Mouse (Mus musculus): ENCODE results near the gene Polr2e.

Polr2e gene

DNA sequence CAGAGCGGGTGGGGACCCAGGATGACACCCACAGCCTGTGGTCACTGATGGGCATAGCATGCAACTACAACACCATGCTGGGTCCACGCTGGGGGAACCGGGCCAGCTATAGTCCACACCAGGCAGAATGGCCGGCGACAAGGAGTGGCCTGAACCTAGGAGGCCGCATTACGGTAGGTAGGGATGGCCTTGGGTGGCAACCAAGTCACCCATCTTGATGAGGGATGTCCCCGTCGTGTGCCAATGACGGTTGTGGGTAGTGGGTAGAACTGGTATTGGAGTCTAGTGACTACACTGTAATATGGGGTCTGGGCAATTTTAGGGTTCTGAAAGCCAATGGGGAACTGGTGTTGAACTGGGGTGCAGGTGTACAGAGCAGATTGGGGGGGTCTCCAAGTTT, 22.7 kb downstream of the Polr2e start:
- no peak for DNase-seq (ENCODE audit: low spot score)

DNA sequence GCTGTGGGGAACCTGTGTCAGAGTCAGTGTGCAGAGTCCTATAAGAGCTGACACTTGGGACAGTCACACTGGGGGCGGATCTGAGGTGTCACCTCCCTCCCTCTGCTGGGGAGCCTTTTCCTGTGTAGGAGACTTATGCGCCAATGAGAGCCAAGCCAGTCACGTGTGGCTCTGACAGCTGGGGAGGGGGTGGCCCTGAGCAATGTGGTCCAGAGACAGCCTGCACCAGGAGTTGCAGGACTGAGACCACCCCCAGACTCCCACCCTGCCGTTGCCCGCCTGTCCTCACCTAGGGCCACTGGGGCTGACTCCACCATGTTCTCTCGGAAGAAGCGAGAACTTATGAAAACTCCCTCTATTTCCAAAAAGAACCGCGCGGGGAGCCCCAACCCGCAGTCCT, 23.1 kb downstream of the Polr2e start, which contains the start of gene Arhgap45:
Gene Arhgap45 (plus strand): TSS at position 143 of the 400 bp plus-strand sequence.
- no peak for DNase-seq (ENCODE audit: low spot score)

DNA sequence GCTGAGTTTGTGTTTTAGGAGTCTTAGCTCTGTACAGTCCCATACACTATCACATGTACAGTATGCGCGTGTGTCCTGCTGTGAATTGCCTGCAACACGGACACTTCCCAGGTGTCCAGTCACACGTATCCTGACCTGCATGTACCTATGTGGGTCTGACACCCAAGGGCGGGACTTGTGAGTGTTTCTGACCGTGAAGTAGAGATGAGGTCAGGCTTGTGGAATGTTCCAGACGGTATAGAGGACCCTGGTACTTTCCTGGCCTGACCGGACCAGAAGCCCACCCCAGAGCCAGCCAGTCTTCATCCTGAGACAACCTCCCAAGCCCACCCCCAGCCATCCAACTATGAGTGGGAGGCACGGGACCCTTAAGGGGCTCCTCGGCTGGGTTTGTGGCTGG, 24.0 kb downstream of the Polr2e start:
- no peak for DNase-seq (ENCODE audit: low spot score)

DNA sequence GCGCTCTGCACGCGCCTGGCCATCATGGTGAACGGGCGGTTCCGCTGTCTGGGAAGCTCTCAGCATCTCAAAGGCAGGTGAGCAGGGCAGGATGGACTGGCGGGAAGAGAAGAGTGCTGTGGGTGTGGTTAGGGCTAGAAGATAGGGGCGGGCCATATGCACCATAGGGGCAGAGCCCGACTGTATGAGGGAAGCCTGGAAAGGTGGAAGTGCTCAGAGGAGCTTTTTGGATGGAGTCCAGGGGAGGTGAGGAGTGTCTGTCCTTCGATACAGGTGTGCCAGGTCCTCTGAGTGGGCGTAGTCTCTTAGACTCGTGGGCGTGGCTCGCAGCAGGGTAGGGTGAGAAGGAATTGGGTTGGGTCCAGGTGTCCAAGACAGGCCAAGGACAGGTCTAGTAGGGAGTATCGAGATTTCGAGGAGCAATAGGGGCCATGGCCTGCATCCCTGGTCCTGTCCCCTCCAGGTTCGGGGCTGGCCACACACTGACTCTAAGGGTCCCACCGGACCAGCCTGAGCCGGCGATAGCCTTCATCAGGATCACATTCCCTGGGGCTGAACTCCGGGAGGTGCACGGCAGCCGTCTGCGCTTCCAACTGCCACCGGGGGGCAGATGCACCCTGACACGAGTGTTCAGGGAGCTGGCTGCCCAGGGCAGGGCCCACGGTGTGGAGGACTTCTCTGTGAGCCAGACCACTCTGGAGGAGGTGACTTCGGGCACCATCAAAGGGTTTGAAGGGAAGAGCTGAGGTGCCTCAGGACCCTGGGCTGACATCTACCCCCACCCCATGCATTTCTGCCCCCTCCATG, 24.9 kb downstream of the Polr2e start:
- DNase-seq (ENCODE audit: low spot score) = no peak

DNA sequence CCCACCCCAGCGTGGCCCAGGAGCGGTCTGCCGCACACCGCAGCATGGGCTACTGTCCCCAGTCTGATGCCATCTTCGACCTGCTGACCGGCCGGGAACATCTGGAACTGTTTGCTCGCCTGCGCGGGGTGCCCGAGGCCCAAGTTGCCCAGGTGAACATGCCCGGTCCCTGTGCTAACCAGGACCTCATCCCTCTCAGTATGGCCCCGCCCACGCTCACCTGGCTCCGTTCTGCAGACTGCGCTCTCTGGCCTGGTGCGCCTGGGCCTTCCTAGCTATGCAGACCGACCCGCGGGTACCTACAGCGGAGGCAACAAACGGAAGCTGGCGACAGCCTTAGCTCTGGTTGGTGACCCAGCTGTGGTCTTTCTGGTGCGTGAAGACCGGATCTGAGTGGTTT, 26.0 kb downstream of the Polr2e start:
- no peak for DNase-seq (ENCODE audit: low spot score)

DNA sequence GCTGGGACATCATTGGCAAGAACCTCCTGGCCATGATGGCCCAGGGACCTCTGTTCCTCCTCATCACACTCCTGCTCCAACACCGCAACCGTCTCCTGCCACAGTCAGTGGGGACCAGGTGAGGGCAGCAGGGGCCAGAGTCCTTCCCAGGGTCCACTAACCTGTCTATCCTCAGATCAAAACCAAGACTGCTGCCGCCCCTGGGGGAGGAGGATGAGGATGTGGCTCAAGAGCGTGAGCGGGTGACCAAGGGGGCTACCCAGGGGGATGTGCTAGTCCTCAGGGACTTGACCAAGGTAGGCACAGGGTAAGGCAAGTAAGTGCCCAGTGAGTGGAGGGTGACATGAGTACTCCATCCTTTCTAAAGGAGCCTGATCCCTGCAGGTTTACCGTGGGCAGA, 27.9 kb downstream of the Polr2e start:
- DNase-seq (ENCODE audit: low spot score) = no peak

DNA sequence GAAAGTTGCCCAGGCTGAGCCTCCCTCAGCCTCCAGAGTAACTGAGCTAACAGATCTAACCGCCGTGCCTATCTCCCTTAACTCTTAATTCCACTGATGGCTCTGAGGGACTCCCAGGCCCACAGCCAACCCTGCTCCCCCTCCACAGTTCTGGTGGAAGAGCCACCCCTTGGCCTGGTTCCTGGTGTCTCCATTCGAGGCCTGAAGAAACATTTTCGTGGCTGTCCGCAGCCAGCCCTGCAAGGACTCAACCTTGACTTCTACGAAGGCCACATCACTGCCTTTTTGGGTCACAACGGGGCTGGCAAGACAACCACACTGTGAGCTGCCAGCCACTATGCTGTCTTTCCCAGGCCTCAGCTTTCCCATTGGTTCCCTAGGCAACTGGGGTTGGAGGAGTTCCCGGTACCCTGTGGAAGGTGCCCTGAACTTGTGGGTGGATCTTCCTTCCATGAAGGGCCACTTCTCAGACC, 35.3 kb downstream of the Polr2e start:
- no peak for DNase-seq (ENCODE audit: low spot score)

DNA sequence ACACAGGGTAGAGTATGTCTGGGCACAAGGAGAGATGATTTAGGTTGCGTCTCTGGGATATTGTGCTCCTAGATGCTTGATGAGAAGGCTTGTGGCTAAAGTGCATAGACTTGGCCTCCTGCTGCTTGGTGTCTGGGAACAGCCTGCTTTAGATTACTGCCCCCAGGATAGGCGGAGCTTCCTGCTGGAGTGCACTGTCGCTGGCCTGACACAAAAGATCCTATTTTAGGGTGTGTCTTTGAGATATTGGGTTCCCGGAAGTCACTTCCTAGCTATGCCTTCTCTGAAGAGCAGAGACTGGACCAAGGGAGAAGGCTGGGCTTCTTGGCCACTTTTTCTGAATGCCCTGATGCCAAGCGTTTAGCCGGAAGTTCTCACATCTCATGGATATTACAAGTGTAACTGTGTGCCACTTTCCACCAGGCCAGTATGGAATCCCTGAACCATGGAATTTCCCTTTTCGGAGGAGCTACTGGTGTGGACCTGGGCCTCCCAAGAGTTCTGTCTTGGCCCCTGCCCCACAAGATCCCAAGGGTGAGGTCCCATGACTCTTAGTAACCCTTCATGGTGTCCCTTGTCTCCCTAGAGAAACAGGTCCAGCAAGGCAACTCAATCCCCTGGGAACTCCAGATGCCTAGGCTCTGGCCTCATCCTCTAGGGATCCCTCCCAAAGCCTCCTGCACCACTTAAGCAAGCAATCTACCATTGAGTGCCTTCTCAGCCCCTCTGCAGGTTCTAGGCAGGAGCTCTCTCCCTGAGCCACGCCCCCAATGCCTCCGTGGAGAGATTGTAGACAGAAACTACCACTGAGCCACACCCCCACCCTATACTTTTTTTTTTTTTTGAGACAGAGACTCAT, 36.0 kb downstream of the Polr2e start:
- DNase-seq (ENCODE audit: low spot score) = no peak

DNA sequence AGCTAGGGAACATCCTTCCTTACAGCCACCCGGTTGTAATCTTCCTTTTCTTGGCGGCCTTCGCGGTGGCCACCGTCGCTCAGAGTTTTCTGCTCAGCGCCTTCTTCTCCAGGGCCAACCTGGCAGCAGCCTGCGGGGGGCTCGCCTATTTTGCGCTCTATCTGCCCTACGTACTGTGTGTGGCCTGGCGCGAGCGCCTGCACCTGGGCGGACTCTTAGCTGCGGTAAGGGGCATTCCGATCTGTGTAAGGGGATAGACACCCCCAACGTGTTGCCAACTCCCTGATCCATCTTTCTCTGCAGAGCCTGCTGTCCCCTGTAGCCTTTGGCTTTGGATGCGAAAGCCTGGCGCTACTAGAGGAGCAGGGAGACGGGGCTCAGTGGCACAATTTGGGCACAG, 36.8 kb downstream of the Polr2e start:
- no peak for DNase-seq (ENCODE audit: low spot score)

DNA sequence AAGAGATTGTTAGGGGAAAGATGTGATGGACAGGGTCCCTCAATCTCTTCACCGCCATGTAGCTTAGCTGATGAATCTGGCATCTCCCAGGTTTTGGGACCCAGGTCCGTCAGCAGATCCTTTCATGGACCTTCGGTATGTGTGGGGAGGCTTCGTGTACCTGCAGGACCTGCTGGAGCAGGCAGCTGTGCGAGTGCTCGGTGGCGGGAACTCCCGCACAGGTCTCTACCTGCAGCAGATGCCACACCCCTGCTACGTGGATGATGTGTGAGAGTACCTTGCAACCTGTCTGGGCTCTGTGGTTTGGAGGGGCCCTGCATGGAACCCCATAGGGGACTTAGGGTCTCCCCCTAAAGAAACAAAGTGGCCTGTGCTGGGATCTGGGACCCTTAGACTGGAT, 37.6 kb downstream of the Polr2e start:
- no peak for DNase-seq (ENCODE audit: low spot score)

DNA sequence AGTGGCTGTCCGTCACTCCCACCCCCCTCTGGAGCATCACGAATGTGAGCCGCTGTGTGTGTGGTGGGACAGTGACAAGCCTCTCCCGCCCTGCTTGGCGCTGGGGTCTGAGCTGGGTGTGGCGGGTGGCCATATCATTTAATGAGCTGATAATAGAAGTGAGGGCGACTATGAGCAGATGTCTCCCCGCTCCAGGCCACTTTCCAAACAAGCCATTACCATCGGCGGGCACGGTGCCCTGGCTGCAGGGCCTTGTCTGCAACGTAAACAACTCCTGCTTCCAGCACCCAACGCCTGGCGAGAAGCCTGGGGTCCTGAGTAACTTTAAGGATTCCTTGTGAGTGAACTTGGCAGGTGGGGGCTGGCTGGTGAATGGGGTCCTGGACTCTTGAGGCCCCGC, 41.8 kb downstream of the Polr2e start:
- no peak for DNase-seq (ENCODE audit: low spot score)

DNA sequence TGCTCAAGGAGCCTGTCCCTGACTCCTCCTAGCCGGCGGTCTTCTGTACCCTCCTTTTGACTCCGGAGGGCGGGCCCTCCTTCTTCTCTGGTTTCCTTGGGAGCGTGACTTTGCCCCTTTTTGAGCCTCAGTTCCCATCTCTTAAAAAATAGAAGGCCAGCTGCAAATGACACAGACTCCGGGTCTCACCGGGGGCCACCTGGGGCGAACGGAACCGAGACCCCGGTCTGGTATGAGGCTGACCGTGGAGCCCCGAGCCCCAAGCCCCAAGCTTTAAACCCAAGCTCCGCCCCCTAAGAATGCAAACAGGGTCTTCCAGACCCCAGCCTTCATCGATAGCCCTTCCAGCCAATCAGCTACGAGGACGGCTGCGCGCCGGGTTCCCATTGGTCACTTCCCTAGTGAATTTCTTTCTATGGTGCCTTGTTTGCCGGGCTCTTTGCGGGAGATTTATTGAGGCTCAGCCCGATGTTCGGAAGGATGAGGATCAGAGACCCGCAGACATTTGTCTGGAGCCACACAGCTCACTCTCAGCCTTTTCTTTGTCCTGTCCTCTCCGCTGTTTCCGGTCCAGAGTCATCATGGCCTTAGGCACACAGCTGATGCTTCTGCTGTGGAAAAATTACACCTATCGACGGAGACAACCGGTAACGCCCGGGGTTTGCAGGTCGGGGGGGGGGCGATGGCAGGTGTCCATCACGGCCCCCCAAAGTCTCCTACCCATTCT, 42.4 kb downstream of the Polr2e start:
- no peak for DNase-seq (ENCODE audit: low spot score)

DNA sequence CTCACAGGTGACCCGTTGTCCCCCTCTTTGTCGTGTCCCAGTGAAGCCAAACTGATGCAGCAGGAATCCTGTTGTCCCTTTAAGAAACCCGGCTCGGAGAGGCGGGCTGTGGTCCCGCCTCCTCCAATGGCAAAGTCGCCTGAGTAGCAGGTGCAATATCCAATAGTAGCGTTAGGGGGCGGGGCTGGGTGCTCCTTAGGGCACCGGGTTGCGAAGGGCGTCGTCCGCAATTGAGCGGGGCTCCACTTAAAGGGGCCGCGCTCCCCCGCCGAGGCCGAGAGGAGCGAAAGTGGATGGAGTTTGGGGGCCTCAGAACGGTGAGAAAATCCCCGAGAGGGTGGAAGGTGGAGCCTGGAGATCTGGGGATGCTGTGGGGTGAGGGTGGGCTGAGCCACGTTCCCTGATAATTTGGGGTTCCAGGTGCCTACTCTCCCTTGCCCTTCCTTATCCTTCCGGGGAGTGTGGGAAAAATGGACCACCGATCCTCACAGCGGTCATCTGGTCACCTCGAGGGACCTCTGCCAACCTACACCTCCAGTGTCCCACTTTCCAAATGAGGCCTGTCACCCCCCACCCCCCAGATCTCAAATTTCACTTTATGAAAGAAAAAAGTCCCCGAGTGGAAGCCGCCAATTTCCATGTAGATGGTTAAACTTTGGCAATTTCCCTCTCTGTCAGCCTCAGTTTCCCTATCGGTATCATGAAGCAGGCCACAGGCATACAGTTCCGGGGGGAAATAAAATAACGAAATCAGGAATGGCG, 43.1 kb downstream of the Polr2e start, which contains the start of gene Abca7:
Gene Abca7 (plus strand): TSS at position 223 of the 762 bp plus-strand sequence.
- DNase-seq (ENCODE audit: low spot score) = peak; percentile 97

DNA sequence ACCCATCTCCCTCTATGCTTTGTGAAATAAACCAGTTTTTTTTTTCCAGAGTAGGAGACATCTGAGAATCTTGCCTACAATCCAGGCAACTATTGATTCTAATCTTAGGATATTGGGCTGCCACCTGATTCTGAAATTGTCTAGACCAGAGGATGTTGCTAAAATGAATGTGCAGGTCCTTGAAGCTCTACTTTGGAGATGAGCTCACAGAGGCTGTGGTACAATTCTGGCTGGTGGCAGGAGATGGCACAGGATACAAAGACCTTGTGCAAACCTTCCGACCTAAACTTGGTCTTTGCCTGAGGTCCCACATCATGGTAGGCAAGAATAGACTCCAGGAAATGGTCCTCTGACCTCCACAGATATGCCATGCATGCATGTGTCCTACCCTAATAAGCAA, 44.0 kb downstream of the Polr2e start:
- DNase-seq (ENCODE audit: low spot score) = no peak

DNA sequence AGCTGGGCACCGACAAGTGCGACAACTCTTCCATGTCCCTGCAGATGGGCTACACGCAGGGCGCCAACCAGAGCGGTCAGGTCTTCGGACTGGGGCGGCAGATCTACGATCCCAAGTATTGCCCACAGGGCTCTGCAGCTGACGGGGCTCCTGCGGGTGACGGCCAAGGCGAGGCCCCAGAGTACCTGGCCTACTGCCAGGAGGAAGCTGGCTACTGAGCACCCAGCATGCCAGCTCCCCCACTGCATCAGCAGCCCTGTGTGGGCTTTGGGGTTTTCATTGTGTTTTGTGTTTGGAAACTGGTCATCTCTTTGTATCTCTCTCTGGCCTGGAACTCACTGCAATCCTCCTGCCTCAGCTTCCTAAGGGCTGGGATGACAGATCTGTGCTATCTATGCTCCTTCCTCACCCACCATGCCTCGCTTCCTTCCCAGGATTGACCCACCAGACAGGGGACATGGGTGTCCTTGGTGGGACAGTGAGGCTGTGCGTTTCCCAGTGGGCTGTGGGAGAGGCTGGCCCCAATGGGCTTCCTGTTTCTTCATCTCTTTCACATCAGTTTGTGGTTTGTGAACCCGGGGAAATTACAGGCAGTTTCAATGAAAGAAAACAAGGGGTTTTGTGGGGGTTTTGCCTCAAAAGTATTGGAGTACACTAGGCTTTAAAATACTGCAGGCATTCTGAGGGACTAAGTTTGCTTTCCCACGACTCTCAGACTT, 45.0 kb downstream of the Polr2e start:
- no peak for DNase-seq (ENCODE audit: low spot score)

DNA sequence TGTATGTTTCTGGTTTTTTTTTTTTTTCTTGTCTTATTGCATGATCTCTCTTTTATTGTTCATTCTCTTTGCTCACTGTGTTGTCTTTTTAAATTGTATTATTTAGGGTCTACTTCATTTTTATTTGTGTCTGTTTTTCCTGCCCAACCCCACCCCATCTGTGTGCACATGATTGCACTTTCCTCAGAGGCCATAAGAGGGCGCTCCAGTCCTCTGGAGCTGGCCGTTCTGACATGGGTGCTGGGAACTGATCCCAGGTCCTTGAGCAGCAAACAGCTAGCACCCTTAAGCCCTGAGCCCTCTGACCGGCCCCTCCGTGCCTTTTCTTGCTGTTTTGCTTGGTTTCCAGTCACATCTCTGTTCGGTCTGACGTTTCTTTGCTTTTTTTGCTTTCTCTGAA, 48.0 kb downstream of the Polr2e start:
- DNase-seq (ENCODE audit: low spot score) = no peak

DNA sequence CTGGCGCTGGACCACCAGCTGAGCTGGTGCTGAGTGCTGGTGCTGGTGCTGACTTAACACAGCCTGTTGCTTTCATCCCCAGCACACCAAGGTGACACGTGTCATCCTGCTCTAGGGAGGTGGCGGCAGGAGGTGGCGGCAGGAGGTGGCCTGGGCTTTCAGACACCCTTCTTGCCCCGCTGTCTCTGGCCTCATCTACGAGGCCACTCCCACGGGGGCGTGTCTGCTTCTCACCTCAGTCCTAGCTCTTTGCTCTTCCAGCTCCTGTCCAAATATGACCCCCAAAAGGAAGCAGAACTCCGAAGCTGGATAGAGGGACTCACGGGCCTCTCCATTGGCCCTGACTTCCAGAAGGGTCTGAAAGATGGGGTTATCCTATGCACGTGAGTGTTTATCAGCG, 48.5 kb downstream of the Polr2e start:
- no peak for DNase-seq (ENCODE audit: low spot score)

DNA sequence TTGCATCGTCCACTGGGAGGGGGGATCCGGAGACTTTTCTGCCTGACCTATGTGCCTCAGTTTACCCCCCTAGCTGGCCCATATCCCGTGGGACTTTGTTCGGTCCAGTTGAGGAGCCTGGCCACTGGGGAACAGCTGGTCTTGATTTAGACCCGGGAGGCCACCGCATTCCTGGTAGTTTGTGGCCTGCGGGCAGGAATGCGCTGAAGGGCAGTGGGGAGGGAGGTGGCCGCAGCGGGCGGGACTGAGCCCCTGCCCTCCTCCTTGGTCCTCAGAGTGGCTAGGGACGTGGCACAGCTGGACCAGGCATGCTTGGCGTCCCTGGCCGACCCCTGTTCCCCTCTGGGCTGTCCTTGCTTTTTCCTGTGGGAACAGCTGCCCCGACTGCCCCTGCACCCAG, 49.7 kb downstream of the Polr2e start:
- no peak for DNase-seq (ENCODE audit: low spot score)

DNA sequence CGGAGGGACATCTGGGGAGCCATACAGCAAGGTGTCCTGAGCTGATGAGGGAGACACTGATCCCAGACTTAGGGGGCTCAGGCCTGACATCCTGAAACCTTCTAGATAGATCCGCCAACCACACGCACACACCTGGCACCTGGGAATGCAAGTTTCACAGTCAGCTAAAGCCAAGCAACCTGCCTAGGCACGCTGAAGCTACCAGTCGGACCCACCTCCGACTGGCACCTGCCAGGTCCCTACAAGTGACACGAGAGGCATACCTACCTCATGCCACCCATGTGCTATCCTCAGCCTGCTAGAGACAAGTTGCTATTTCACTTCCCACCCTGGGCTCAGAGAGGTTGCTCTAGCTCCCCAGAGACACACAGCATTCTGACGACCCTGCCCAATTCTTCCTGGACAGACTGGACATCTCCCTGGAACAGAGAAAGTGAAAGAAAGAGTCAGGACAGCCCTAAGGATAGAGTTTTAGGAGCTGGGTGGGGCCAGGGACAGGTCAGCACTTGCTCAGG, 50.3 kb downstream of the Polr2e start:
- DNase-seq (ENCODE audit: low spot score) = no peak

DNA sequence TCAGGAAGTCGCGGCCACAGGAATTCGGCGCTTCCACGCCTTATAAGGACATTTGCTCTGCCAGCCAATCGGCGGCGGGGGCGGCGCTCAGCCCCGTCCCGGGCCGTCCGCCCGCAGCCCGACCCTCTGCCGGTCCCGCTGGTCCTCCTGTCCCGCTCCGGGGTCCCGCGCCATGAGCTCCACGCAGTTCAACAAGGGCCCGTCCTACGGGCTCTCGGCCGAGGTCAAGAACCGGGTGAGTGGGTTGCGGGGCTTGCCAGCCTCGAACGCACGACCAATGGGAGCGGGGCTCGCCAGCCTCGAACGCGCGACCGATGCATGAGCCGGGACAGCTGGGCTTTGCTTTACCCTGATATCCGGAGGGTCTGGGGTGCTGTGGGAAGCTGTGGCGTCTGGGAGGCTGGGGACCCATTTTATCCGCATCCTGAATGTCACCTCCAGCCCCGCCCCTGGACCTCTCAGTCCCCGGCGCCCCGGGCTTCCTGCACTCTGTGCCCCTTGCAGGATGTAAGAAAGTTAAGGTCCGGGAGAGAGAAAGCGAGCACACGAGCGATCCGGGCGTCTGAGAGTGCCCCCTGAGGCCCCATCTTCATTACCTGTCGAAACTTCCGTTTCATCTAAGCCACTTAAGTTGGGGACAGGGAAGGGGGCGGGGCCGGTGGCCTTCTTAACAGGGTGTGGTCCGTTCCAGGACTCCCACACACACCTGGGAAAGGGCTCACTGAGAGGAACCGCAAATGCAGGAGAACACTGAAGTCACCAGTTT, 50.9 kb downstream of the Polr2e start, which contains the start of gene Cnn2:
Gene Cnn2 (plus strand): TSS at position 79 of the 766 bp plus-strand sequence.
- peak; percentile 59 for DNase-seq (ENCODE audit: low spot score)
